Mouse (Mus musculus): ENCODE data around the gene Olfr823.
"Not testable (repeated sequence)": the region's sequence is repeated elsewhere in the genome, so short reads cannot be mapped to it uniquely, and the experiment has no call there.

The Olfr823 gene

GRCm38 (mm10) chr10:130115283-130115682 lies at the start of gene Olfr823:
Olfr823 (minus strand) TSS chr10:130115383.
- TF ChIP-seq GATA4 (IDR thresholded peaks at IDR 0.05; ENCODE audit: insufficient replicate concordance, low read length): not testable (repeated sequence)

- TF ChIP-seq GATA4 (IDR thresholded peaks at IDR 0.05; ENCODE audit: insufficient replicate concordance, low read length): no peak
Measured at GRCm38 (mm10) chr10:130144121-130144520, 28.9 kb upstream of the Olfr823 start.

- TF ChIP-seq GATA4 (IDR thresholded peaks at IDR 0.05; ENCODE audit: insufficient replicate concordance, low read length): no peak
Measured at GRCm38 (mm10) chr10:130134811-130135210, 19.6 kb upstream of the Olfr823 start.

- TF ChIP-seq GATA4 (IDR thresholded peaks at IDR 0.05; ENCODE audit: insufficient replicate concordance, low read length): not testable (repeated sequence)
Measured at GRCm38 (mm10) chr10:130129900-130130299, 14.7 kb upstream of the Olfr823 start, which contains the start of gene Olfr824. Olfr824 (minus strand) TSS chr10:130130000.

GRCm38 (mm10) chr10:130096104-130096503 lies 19.1 kb downstream of the Olfr823 start:
- TF ChIP-seq GATA4 (IDR thresholded peaks at IDR 0.05; ENCODE audit: insufficient replicate concordance, low read length): no peak

GRCm38 (mm10) chr10:130092838-130093440 lies 22.2 kb downstream of the Olfr823 start:
- no peak for TF ChIP-seq GATA4 (IDR thresholded peaks at IDR 0.05; ENCODE audit: insufficient replicate concordance, low read length)

- TF ChIP-seq GATA4 (IDR thresholded peaks at IDR 0.05; ENCODE audit: insufficient replicate concordance, low read length): no peak
Measured at GRCm38 (mm10) chr10:130070910-130071309, 44.3 kb downstream of the Olfr823 start, which contains the start of gene Olfr822. Olfr822 (plus strand) TSS chr10:130071210.
